Mouse (Mus musculus) 416B (cell line): ENCODE results near the gene Rab3gap1.

Source experiments
- DNase-seq: peaks from one replicate; pipeline ENCODE4 v3.0.0; 2011; ENCODE audit warnings: low read depth

The Rab3gap1 gene

DNA sequence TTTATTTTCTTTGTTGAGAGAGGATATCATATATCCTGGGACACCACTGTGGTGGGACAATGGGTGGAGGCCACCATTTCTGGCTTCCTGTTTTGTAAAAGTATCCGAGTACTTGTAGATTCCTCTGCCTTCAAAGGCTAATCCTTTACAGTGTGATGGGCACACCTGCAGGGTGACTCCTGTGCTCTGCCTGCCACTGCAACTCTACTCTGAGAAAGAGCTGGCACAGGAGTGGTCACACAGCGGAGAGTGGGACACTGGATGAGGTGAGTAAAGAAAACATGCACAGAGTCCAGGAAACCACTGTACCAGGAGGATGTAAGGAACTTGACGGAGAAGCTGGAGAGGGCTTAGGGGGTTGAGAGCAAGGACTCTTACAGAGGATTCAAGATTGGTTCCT lies 113.7 kb downstream of the Rab3gap1 start:
- DNase-seq = no peak

DNA sequence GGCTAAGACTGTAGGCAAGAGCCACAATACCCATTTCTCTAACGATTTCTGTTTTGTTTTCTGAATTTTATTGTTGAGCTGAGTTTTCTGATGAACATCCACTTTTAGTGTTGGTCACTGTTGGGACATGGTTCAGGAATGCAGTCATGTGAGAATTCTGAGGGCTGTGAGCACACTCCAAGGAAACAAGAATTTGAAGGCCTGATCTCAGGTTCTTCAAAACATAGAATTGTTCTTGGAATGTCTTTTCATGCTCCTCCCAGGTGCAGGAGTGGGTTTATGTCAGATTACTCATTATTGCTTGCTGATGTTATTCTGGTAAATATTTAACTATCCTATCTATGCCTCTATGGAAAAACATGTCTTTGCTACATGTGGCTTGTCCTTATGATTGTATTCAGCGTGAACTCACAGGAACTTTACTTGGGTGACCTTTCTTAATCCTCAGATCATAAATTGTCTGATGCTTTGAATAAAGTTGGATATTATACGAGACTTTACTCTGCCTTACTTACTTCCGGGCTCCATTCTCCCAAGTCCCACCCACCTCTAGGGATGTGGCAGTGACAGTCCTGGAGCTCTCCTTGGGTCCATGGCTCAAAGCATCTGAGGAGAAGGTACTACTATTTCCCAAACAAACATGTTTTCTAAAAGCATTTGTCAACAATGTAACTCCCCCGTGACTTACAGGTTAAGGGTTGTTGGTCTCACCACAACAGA lies 114.9 kb downstream of the Rab3gap1 start:
- DNase-seq = no peak

GRCm38 (mm10) chr1:127985391-127985790 lies 116.8 kb downstream of the Rab3gap1 start:
- no peak for DNase-seq

DNA sequence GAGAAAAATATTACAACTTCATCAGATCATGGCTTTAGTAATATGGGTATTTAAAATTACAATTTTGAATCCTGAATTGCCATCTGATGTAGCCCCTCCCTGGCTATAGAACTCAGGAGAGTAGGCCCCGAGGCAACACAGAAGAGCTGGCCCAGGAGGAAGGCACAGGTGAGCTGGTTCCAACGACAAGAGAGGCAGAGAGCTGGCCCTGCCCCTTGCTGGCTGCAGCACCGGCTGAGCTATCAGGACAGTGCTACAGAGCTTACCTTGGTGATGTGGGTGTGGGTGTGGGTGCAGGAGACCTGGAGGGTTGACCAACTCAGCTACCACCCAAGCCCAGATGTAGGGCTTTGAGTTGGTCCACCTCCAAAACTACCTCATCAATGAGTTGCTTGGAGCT lies 119.7 kb downstream of the Rab3gap1 start:
- DNase-seq = no peak

GRCm38 (mm10) chr1:127989387-127989786 lies 120.8 kb downstream of the Rab3gap1 start:
- no peak for DNase-seq

DNA sequence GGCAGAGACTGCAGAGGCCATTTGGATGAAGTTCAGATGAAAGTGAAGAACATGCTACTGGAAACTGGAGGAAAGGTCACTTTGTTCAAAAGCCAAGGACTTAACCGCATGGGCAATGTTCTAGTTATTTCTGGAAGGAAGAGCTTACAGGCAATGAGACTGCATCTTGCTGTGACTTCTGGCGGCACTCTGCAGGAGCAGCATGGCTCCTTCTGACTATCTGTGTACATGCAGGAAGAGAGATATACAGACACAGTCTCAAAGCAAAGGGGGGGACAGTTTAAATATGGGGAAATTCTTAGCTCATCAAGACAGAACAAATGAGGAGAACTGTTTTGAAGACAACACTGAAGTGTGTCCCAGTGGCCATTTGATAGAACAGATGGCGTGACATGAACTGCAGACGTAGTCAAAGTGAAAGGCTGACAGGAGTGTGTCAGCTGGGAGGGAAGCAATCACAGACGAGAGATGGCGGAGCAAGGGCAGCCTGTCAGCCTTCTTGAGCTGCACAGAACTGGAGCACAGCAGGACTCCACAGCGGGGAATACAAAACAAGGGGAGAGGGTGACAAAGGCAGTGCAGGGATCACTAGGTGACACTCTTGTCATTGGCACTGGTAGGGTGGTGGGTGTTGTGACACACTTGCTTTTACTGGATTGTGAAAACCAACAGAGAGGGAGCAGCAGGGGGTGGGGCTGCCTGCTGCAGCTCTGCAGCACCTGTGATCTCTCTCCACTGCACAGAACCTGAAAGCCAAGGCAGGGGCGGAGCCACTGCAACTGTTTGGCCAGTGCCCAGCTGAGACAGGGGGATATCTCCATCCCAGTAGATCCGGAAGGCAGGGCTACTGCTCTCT lies 121.5 kb downstream of the Rab3gap1 start:
- DNase-seq = no peak
